Mouse (Mus musculus) liver, embryonic 15.5 days (tissue): ENCODE data around the gene Myadml2. TPM values are rescaled to one million over a fixed set of nuclear protein-coding genes. Genes with fewer than 3 reads are reported as not detected.

Source experiments
- ATAC-seq: fragments of 200-750 bp; cut with Nextera tagmentation; 2 replicates; pipeline ENCODE4 v1.8.0; 2017; ENCODE audit warnings: moderate number of reproducible peaks, mild to moderate bottlenecking, moderate library complexity; ENCODE audit not compliant: insufficient read depth
- H3K27ac ChIP-seq: fragments of 300-500 bp; sonication (generic); replicated peaks from 2 replicates; pipeline ENCODE4 v1.5.1; 2015; ENCODE audit warnings: mild to moderate bottlenecking, inconsistent platforms
- H3K27me3 ChIP-seq: fragments of 300-500 bp; sonication (generic); 2 replicates; pipeline ENCODE4 v1.6.1; 2015; ENCODE audit warnings: mild to moderate bottlenecking, inconsistent platforms
- H3K36me3 ChIP-seq: fragments of 300-500 bp; sonication (generic); replicated peaks from 2 replicates; pipeline ENCODE4 v1.6.1; 2015; ENCODE audit warnings: moderate library complexity, mild to moderate bottlenecking, inconsistent platforms
- H3K4me1 ChIP-seq: fragments of 300-500 bp; sonication (generic); replicated peaks from 2 replicates; pipeline ENCODE4 v1.6.1; 2015; ENCODE audit warnings: inconsistent platforms
- H3K4me2 ChIP-seq: fragments of 300-500 bp; sonication (generic); 2 replicates; pipeline ENCODE4 v1.6.1; 2015; ENCODE audit warnings: moderate library complexity, mild to moderate bottlenecking, inconsistent platforms
- H3K4me3 ChIP-seq: fragments of 300-500 bp; sonication (generic); replicated peaks from 2 replicates; pipeline ENCODE4 v1.5.1; 2015; ENCODE audit warnings: mild to moderate bottlenecking, inconsistent platforms
- H3K9ac ChIP-seq: fragments of 300-500 bp; sonication (generic); 2 replicates; pipeline ENCODE4 v1.6.1; 2015; ENCODE audit warnings: moderate library complexity, mild to moderate bottlenecking, inconsistent platforms
- H3K9me3 ChIP-seq: fragments of 300-500 bp; sonication (generic); replicated peaks from 2 replicates; pipeline ENCODE4 v1.6.1; 2016; ENCODE audit warnings: inconsistent platforms
- WGBS: fragments of 180-500 bp; shearing (Covaris S2); methylation state at CpG from one replicate; pipeline ENCODE4 v1.1.7; 2015; ENCODE audit warnings: mixed read lengths; ENCODE audit not compliant: insufficient replicate concordance; 5-methylcytosine and 5-hydroxymethylcytosine counted together
- polyA plus RNA-seq: library from polyadenylated mRNA; unstranded; fragments of >200 nt; fragmentation: Nextera tagmentation; extraction: Ambion mirVana; gene quantifications from 2 replicates; pipeline ENCODE4 v1.2.1, GENCODE M21; 2015

The Myadml2 gene
- polyA plus RNA-seq, 1 experiment from 2014 or later: 1.0 TPM

GRCm38 (mm10) chr11:120641869-120642268 is 6.1 kb downstream of the Myadml2 start:
- no peak overlapping the region for H3K4me2 ChIP-seq
- peaks cover 41% of the 10 kb centered on the region for H3K27me3 ChIP-seq
- no peak overlapping the region for H3K27ac ChIP-seq
- no peaks in the 10 kb centered on the region for H3K36me3 ChIP-seq
- peaks cover 22% of the 10 kb centered on the region for H3K4me1 ChIP-seq
- no peak overlapping the region for H3K4me3 ChIP-seq
- no peak for ATAC-seq
- no peaks in the 10 kb centered on the region for H3K9me3 ChIP-seq
- no peak overlapping the region for H3K9ac ChIP-seq
- 66% methylated on average over 8 of the region's 8 CpGs for WGBS

- Histone ChIP-seq H3K27ac (no peak overlapping the region), H3K27me3 (peaks cover 35% of the 10 kb centered on the region), H3K9me3 (no peaks in the 10 kb centered on the region), H3K36me3 (no peaks in the 10 kb centered on the region), H3K4me1 (peaks cover 22% of the 10 kb centered on the region), H3K9ac (no peak overlapping the region), H3K4me2 (no peak overlapping the region), H3K4me3 (no peak overlapping the region)
- no peak for ATAC-seq
- WGBS: 52% methylated on average over 9 of the region's 9 CpGs
Measured at GRCm38 (mm10) chr11:120641255-120641654, 6.7 kb downstream of the Myadml2 start.

GRCm38 (mm10) chr11:120634810-120635209 is 13.1 kb downstream of the Myadml2 start:
- peaks cover 42% of the 10 kb centered on the region for H3K4me1 ChIP-seq
- no peak overlapping the region for H3K27ac ChIP-seq
- 0 out of 2 replicates have a peak overlapping the region, but pooled peaks have one; percentile 87 for H3K4me3 ChIP-seq
- WGBS: 81% methylated on average over 5 of the region's 5 CpGs
- H3K9ac ChIP-seq: no peak overlapping the region
- H3K9me3 ChIP-seq: no peaks in the 10 kb centered on the region
- no peaks in the 10 kb centered on the region for H3K36me3 ChIP-seq
- H3K27me3 ChIP-seq: no peaks in the 10 kb centered on the region
- H3K4me2 ChIP-seq: peak overlapping the region; percentile 94
- no peak for ATAC-seq

- peak; percentile 70 for ATAC-seq
- Histone ChIP-seq H3K9ac (peak within 1 kb of the TSS; percentile 98), H3K4me2 (peak within 1 kb of the TSS; percentile 94), H3K4me3 (peak within 1 kb of the TSS; percentile 87), H3K9me3 (no peaks in the 10 kb centered on the region), H3K36me3 (peaks cover 8% of the 10 kb centered on the region), H3K27ac (peak within 1 kb of the TSS; percentile 99), H3K4me1 (peaks cover 53% of the 10 kb centered on the region), H3K27me3 (no peaks in the 10 kb centered on the region)
- 9% methylated on average over 58 of the region's 58 CpGs for WGBS
Measured at GRCm38 (mm10) chr11:120633520-120634343, 14.2 kb downstream of the Myadml2 start, which contains the start of gene Mafg. Gene Mafg (minus strand): TSS chr11:120633600.

- peak; percentile 78 for ATAC-seq
- H3K36me3 ChIP-seq: peaks cover 11% of the 10 kb centered on the region
- H3K9ac ChIP-seq: peak overlapping the region; percentile 98
- H3K27me3 ChIP-seq: no peaks in the 10 kb centered on the region
- peak overlapping the region; percentile 94 for H3K4me2 ChIP-seq
- under 1% methylated on average over 116 of the region's 116 CpGs for WGBS
- peak overlapping the region; percentile 87 for H3K4me3 ChIP-seq
- peaks cover 61% of the 10 kb centered on the region for H3K4me1 ChIP-seq
- peak overlapping the region; percentile 99 for H3K27ac ChIP-seq
- H3K9me3 ChIP-seq: no peaks in the 10 kb centered on the region
Measured at GRCm38 (mm10) chr11:120632559-120633519, 15.1 kb downstream of the Myadml2 start.

GRCm38 (mm10) chr11:120631726-120632448 is 16.1 kb downstream of the Myadml2 start:
- H3K4me1 ChIP-seq: peaks cover 70% of the 10 kb centered on the region
- no peaks in the 10 kb centered on the region for H3K9me3 ChIP-seq
- peak overlapping the region; percentile 87 for H3K4me3 ChIP-seq
- H3K27me3 ChIP-seq: no peaks in the 10 kb centered on the region
- H3K4me2 ChIP-seq: peak overlapping the region; percentile 94
- WGBS: 36% methylated on average over 4 of the region's 4 CpGs
- peak overlapping the region; percentile 99 for H3K27ac ChIP-seq
- H3K9ac ChIP-seq: peak overlapping the region; percentile 98
- H3K36me3 ChIP-seq: peaks cover 21% of the 10 kb centered on the region
- ATAC-seq: peak; percentile 23

- peak overlapping the region; percentile 87 for H3K4me3 ChIP-seq
- WGBS: 12% methylated on average over 7 of the region's 7 CpGs
- peaks cover 24% of the 10 kb centered on the region for H3K36me3 ChIP-seq
- H3K9ac ChIP-seq: peak overlapping the region; percentile 98
- H3K27ac ChIP-seq: peak overlapping the region; percentile 99
- ATAC-seq: no peak
- H3K4me1 ChIP-seq: peaks cover 78% of the 10 kb centered on the region
- H3K9me3 ChIP-seq: no peaks in the 10 kb centered on the region
- H3K27me3 ChIP-seq: no peaks in the 10 kb centered on the region
- H3K4me2 ChIP-seq: peak overlapping the region; percentile 94
Measured at GRCm38 (mm10) chr11:120630881-120631725, 16.9 kb downstream of the Myadml2 start.

- Histone ChIP-seq H3K4me2 (peak overlapping the region; percentile 94), H3K9ac (peak overlapping the region; percentile 98), H3K4me3 (peak overlapping the region; percentile 87), H3K27ac (peak overlapping the region; percentile 99), H3K4me1 (peaks cover 85% of the 10 kb centered on the region), H3K9me3 (no peaks in the 10 kb centered on the region), H3K36me3 (peaks cover 24% of the 10 kb centered on the region), H3K27me3 (no peaks in the 10 kb centered on the region)
- peak; percentile 33 for ATAC-seq
- 19% methylated on average over 5 of the region's 5 CpGs for WGBS
Measured at GRCm38 (mm10) chr11:120630401-120630871, 17.5 kb downstream of the Myadml2 start.

- H3K27ac ChIP-seq: peak overlapping the region; percentile 99
- H3K36me3 ChIP-seq: peaks cover 24% of the 10 kb centered on the region
- H3K4me3 ChIP-seq: peak overlapping the region; percentile 87
- 3% methylated on average over 7 of the region's 7 CpGs for WGBS
- peaks cover 89% of the 10 kb centered on the region for H3K4me1 ChIP-seq
- H3K9me3 ChIP-seq: no peaks in the 10 kb centered on the region
- peak overlapping the region; percentile 98 for H3K9ac ChIP-seq
- peak overlapping the region; percentile 94 for H3K4me2 ChIP-seq
- H3K27me3 ChIP-seq: no peaks in the 10 kb centered on the region
- ATAC-seq: peak; percentile 57
Measured at GRCm38 (mm10) chr11:120629911-120630310, 18.0 kb downstream of the Myadml2 start.

- Histone ChIP-seq H3K27ac (peak overlapping the region; percentile 99), H3K36me3 (peaks cover 24% of the 10 kb centered on the region), H3K9me3 (no peaks in the 10 kb centered on the region), H3K9ac (peak overlapping the region; percentile 98), H3K4me2 (peak overlapping the region; percentile 94), H3K4me1 (peaks cover 84% of the 10 kb centered on the region), H3K27me3 (no peaks in the 10 kb centered on the region), H3K4me3 (peak overlapping the region; percentile 87)
- no peak for ATAC-seq
- 24% methylated on average over 23 of the region's 23 CpGs for WGBS
Measured at GRCm38 (mm10) chr11:120629341-120629730, 18.6 kb downstream of the Myadml2 start.
